8 mouse cellular contexts compared by ENCODE assay signal in the genomic region with DNA sequence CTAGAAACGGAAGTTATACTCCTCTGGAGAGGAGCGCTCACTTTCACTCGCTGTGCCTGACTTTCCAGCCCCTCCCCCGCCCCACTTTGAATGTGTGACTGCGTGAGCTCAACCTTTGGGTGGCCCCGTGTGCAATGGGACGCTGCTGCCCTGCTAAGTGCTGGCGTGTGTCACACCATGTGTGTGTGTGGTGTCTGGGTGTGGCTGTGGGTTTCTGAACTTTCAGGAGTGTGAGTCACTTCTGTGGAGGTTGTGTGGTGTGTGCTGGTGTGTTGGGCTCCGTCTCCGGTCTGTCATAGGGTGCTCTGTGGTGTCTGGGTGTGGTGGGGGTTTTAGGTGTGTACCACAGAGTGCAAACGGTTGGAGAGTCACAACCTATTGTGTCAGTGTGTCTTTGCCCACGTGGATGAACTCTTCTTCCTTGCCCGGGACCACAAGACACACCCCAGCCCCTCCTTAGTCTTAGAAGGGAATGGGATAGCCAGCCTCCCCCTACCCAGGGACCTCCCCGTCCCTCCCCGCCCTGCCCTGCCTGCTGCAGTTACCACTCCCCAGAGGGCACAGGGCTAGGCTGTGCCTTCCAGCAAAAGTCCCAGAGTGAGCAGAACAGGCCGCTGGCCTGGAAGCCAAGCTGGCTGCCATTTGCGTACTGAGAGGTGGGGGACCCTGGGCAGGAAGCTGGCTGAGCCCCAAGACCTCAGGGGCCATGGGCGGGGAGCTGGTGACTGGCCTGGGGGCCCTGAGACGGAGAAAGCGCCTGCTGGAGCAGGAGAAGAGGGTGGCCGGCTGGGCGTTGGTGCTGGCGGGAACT. TPM values are rescaled to one million over a fixed set of nuclear protein-coding genes. Genes with fewer than 3 reads are reported as not detected.
DNase-seq lines count a peak whose midpoint lies in the region; ATAC-seq lines count a peak whose summit lies in the region.
"Had no signal": no experiment of that assay in that cellular context is flagged by ENCODE, and none has a peak within 500 bp of the region (broad histone marks: within the 10 kb centered on the region; RNA-seq: fewer than 3 reads in every experiment).

Gene Kcnn4, plus strand, starts transcription at position 533 of the 811 bp plus-strand sequence.

- peaks cover 93% of the 10 kb centered on the region for H3K4me1 ChIP-seq in erythroblast, embryonic 14.5 days (ENCODE audit: control insufficient read depth)

- no peaks in the 10 kb centered on the region for H3K27me3 ChIP-seq in erythroblast, embryonic 14.5 days (ENCODE audit: control insufficient read depth)

- peak within 1 kb of the TSS; percentile 98 for H3K4me3 ChIP-seq in erythroblast, embryonic 14.5 days (replicated peaks)

- peaks cover 61% of the 10 kb centered on the region for H3K36me3 ChIP-seq in erythroblast, embryonic 14.5 days (ENCODE audit: control insufficient read depth)

- ATAC-seq in megakaryocyte-erythroid progenitor cell, adult 5-6 weeks (replicated peaks; ENCODE audit: low FRiP score, low TSS enrichment, poor library complexity, severe bottlenecking) = peak; percentile 35

- intact Hi-C loops in gastrocnemius, postnatal 36 days (cut with DNase I) = no loop called here

- DNase-seq in urinary bladder, adult 2 months (ENCODE audit: low spot score) = no peak
- no peak for DNase-seq in urinary bladder, postnatal 25 days (ENCODE audit: low spot score)
- no peak for DNase-seq in cerebellum, adult 18-20 months
- no peak for DNase-seq in right cerebral cortex, postnatal 4 days
- DNase-seq in gastrocnemius, postnatal 36 days = no peak
- DNase-seq: layer of hippocampus, adult 9-11 months had no signal

- H3K9me3 ChIP-seq in erythroblast, embryonic 14.5 days (ENCODE audit: control insufficient read depth, low read length) = peaks cover 2% of the 10 kb centered on the region; the same call in 1 of the 2 replicates

RNA-seq across cellular contexts. Expression of gene Kcnn4, which starts in this region (rescaled TPM):
- polyA plus RNA-seq in urinary bladder, adult 2 months (2012; rRNA removed) = 47.4 and 50.6 TPM in 2 replicates
- 56.1 and 61.3 TPM in 2 replicates for polyA plus RNA-seq in erythroblast, embryonic 14.5 days (2012)
- 120 and 147 TPM in 2 replicates for total RNA-seq in megakaryocyte-erythroid progenitor cell, adult 5-6 weeks (2014; fragmentation: Nextera tagmentation)
- 121 and 155 TPM in 2 replicates for total RNA-seq in megakaryocyte-erythroid progenitor cell, adult 5-6 weeks (2017)
- 1 to 10 TPM in 1 of 2 experiments, under 1 TPM in 1; 0.42 to 1.2 TPM for total RNA-seq in gastrocnemius, postnatal 36 days (2021)

Comparison
In these comparisons a context has a peak if more than half of its experiments do, and no peak if none do; other contexts are left out.
1. RNA of gene Kcnn4 (total RNA-seq): 120 to 155 TPM in megakaryocyte-erythroid progenitor cell, adult 5-6 weeks; 0.42 to 1.2 TPM in gastrocnemius, postnatal 36 days; every median in the first group is over 10 times any median in the second.